Mouse (Mus musculus): Measurements from ENCODE around the gene Accs. TPM values are rescaled to one million over a fixed set of nuclear protein-coding genes. Genes with fewer than 3 reads are reported as not detected.

The Accs gene
- total and polyA plus RNA-seq, 2 experiments from 2014 or later, result 5.1 to 15.2 TPM

DNA sequence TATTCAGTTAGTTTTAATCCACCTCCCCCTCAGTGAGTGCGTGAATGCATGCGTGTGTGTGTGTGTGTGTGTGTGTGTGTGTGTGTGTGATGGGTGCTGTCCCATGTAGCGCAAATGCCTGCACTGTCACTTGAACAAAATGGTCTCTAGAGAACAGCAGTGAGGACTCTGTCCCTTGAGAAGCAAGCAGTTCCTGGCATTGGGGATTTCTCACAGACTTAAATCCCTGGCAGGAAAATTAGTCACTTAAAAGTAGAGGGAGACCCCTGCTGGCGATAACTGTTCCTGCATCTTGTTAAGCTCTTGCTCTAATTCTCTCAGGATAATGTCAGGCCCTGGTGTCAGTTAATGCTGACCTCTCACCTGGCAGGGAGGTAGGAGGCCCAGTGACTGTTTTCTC is 63.6 kb downstream of the Accs start:
- Histone ChIP-seq H3K9me3 (ENCODE audit: low read length) (no peaks in the 10 kb centered on the region), H3K4me1 (ENCODE audit: insufficient read depth) (0 out of 2 replicates have a peak, but pooled peaks cover 8% of the 10 kb centered on the region), H3K4me3 (ENCODE audit: low read depth, low read length) (no peak overlapping the region), H3K36me3 (ENCODE audit: insufficient read depth) (peaks cover 30% of the 10 kb centered on the region), H3K27me3 (ENCODE audit: insufficient read depth, low read length) (no peaks in the 10 kb centered on the region), H3K9ac (no peak overlapping the region), H3K27ac (ENCODE audit: low read depth, low read length) (no peak overlapping the region), H3K4me2 (ENCODE audit: low read depth) (no peak overlapping the region)
- TF ChIP-seq CTCF (IDR thresholded peaks at IDR 0.05; ENCODE audit: low read depth), result peak; percentile 86
- DNase-seq (peak; percentile 92), ATAC-seq (peak; percentile 78)
- WGBS, result 50% methylated on average over 4 of the region's 4 CpGs

DNA sequence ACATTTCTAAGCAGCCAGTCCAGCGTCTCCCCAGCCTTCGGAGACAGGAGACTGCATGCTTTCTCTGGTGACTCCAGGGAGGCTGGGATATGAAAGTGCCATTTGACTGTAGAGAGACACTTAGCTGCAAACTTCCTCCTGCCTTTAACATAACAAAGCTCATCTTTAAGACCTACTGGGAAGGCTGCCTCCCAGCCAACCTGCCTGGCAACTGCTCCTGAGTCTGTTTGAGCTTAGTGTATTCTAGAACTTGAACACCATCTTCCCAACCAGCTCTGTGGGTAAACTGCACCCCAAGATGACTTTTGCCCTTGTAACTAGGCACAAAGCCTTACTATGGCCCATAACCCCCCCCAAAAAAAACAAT is 64.3 kb downstream of the Accs start:
- no peak overlapping the region for H3K27ac ChIP-seq (ENCODE audit: low read depth, low read length)
- WGBS, result 53% methylated on average over 2 of the region's 2 CpGs

DNA sequence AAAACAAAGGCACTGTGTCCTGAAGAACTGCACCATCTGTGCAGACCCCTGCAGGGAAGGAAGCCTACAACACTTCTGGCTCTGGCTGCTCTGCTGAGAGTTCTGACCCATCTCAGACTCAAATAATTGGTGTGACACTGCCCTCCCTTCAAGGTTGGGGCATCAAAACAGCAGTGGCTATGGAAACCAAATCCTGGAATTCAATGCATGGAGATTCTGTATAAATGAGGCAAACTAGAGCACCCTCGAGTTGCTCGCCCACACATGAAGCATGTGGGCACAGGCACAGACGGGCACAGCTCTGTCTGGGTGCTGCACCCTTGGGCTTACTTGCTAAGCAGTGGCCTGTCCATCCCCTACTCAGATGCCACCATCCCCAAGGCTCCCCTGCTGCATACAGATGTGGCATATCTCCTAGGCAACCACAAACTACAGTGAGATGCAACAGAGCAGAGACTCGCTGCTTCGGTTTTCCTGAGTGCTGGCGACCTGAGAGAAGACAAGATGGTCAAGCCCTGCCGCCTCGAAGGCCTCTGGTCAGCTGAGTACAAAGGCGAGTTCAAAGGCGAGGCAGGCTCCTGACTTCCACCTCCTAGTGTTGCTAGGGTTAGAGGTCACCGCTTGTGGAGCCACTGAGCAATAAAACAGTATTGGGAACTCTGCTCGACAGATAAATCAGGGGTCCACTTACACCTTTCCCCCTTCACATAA is 64.9 kb downstream of the Accs start:
- DNase-seq (no peak), ATAC-seq (no peak)
- Histone ChIP-seq H3K9me3 (ENCODE audit: low read length) (no peaks in the 10 kb centered on the region), H3K27ac (ENCODE audit: low read depth, low read length) (no peak overlapping the region), H3K27me3 (ENCODE audit: insufficient read depth, low read length) (no peaks in the 10 kb centered on the region), H3K9ac (no peak overlapping the region), H3K4me1 (ENCODE audit: insufficient read depth) (0 out of 2 replicates have a peak, but pooled peaks cover 8% of the 10 kb centered on the region), H3K36me3 (ENCODE audit: insufficient read depth) (peaks cover 23% of the 10 kb centered on the region), H3K4me3 (ENCODE audit: low read depth, low read length) (no peak overlapping the region), H3K4me2 (ENCODE audit: low read depth) (no peak overlapping the region)
- 34% methylated on average over 12 of the region's 12 CpGs for WGBS
- TF ChIP-seq CTCF (IDR thresholded peaks at IDR 0.05; ENCODE audit: low read depth), result no peak

More for the DNA sequence above, 64.3 kb downstream of the Accs start:
- no peak for TF ChIP-seq CTCF (IDR thresholded peaks at IDR 0.05; ENCODE audit: low read depth)
- H3K36me3 ChIP-seq (ENCODE audit: insufficient read depth), result peaks cover 29% of the 10 kb centered on the region
- ATAC-seq, result no peak
- no peak overlapping the region for H3K4me2 ChIP-seq (ENCODE audit: low read depth)
- H3K9ac ChIP-seq, result no peak overlapping the region
- no peak overlapping the region for H3K4me3 ChIP-seq (ENCODE audit: low read depth, low read length)
- no peak for DNase-seq
- 0 out of 2 replicates have a peak, but pooled peaks cover 8% of the 10 kb centered on the region for H3K4me1 ChIP-seq (ENCODE audit: insufficient read depth)
- no peaks in the 10 kb centered on the region for H3K27me3 ChIP-seq (ENCODE audit: insufficient read depth, low read length)
- no peaks in the 10 kb centered on the region for H3K9me3 ChIP-seq (ENCODE audit: low read length)

DNA sequence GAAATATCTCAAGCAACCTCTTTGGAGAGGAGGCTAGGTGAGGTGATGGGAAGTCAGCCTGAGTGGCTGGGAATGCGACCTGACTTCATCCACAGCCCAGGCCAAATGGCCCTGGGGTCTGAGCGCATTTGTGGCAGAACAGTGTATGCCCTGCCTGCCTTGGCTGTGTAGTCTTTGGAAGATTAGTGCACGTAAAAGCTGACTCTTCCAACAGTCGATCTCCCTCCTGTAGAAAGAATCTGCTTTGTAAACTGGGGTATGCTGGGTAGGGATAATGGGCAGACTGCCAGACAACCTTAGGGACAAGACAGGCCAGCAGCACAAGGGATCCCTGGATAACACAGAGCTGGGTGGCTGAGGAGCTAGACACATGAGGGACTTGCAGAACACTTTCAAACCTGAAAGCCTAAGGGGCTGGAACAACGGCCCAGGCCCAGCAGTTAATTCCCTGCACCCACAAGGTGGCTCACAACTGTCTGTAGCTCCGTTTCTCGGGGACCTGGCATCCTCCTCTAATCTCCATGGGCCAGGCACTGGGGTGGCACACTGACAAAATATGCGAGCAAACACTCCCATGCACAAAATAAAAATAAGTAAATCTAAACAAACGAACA is 65.7 kb downstream of the Accs start:
- Histone ChIP-seq H3K4me2 (ENCODE audit: low read depth) (no peak overlapping the region), H3K27ac (ENCODE audit: low read depth, low read length) (no peak overlapping the region), H3K9me3 (ENCODE audit: low read length) (no peaks in the 10 kb centered on the region), H3K9ac (no peak overlapping the region), H3K4me3 (ENCODE audit: low read depth, low read length) (no peak overlapping the region), H3K36me3 (ENCODE audit: insufficient read depth) (peaks cover 15% of the 10 kb centered on the region), H3K27me3 (ENCODE audit: insufficient read depth, low read length) (no peaks in the 10 kb centered on the region), H3K4me1 (ENCODE audit: insufficient read depth) (0 out of 2 replicates have a peak, but pooled peaks cover 8% of the 10 kb centered on the region)
- WGBS, result 63% methylated on average over 9 of the region's 9 CpGs
- DNase-seq (no peak), ATAC-seq (no peak)
- TF ChIP-seq CTCF (IDR thresholded peaks at IDR 0.05; ENCODE audit: low read depth), result no peak

Other genes starting within 250 kb of the Accs start
- 2.6 and 4.2 TPM in 2 replicates for gene Alx4, start 207.6 kb downstream of the Accs start, total RNA-seq (2014; rRNA removed)
- 0.58 and 0.72 TPM in 2 replicates for gene Alx4, start 207.6 kb downstream of the Accs start, polyA plus RNA-seq (2015; fragmentation: Nextera tagmentation; extraction: Ambion mirVana)
- gene Ext2, start 27.4 kb downstream of the Accs start, total RNA-seq (2014; rRNA removed), result 31.4 and 37.7 TPM in 2 replicates
- gene Ext2, start 27.4 kb downstream of the Accs start, polyA plus RNA-seq (2015; fragmentation: Nextera tagmentation; extraction: Ambion mirVana), result 67.8 and 68.6 TPM in 2 replicates
- gene Accsl, start 19.2 kb upstream of the Accs start, total RNA-seq (2014; rRNA removed), result 0.08 and 1.2 TPM in 2 replicates
- gene Accsl, start 19.2 kb upstream of the Accs start, polyA plus RNA-seq (2015; fragmentation: Nextera tagmentation; extraction: Ambion mirVana), result 0.22 and 0.38 TPM in 2 replicates
- 47.5 and 72.6 TPM in 2 replicates for gene Gm13889, start 107.3 kb upstream of the Accs start, total RNA-seq (2014; rRNA removed)
- 29.3 and 34.2 TPM in 2 replicates for gene Gm13889, start 107.3 kb upstream of the Accs start, polyA plus RNA-seq (2015; fragmentation: Nextera tagmentation; extraction: Ambion mirVana)
- gene Gm27027, start 146.4 kb upstream of the Accs start, total RNA-seq (2014; rRNA removed), result not detected in 2 replicates
- not detected in 2 replicates for gene Gm27027, start 146.4 kb upstream of the Accs start, polyA plus RNA-seq (2015; fragmentation: Nextera tagmentation; extraction: Ambion mirVana)
- 36.2 and 53.1 TPM in 2 replicates for gene Alkbh3, start 160.9 kb upstream of the Accs start, total RNA-seq (2014; rRNA removed)
- gene Alkbh3, start 160.9 kb upstream of the Accs start, polyA plus RNA-seq (2015; fragmentation: Nextera tagmentation; extraction: Ambion mirVana), result 46.9 and 47.3 TPM in 2 replicates

Data from forebrain, postnatal 0 days (tissue).